Mouse (Mus musculus) frontal cortex, postnatal 25 days (tissue): Measurements from ENCODE around the gene Ank3.

Experiments
- DNase-seq, 2 experiments: peaks; one replicate each; pipeline ENCODE4 v3.0.0; 2022; ENCODE audit warnings: low spot score in 2 of 2

The Ank3 gene

GRCm38 (mm10) chr10:69571972-69572371, 173.4 kb downstream of the Ank3 start:
- DNase-seq = no peak

DNA sequence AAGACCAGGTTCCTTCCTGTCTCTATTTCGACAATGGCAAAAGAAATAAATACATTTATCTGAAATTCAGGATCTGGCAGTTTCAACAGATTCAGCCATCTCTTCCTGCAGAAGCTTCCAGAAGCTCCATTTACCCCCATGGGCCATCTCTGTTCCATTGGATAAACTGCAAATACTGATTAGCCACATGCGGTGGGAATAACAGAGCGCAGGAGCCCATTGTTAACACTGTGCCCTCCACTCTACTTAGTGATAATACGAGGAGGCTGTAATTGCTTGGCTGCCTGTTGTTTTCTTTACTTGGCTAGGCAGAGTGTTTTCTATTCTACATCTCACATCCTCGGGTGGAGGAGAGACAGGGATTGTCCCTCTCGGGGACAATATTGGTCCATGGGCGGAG, 174.5 kb downstream of the Ank3 start:
- DNase-seq = no peak

GRCm38 (mm10) chr10:69573746-69574145, 175.2 kb downstream of the Ank3 start:
- no peak for DNase-seq

- DNase-seq = no peak
Measured at GRCm38 (mm10) chr10:69574190-69574663, 175.7 kb downstream of the Ank3 start.

GRCm38 (mm10) chr10:69574894-69575293, 176.3 kb downstream of the Ank3 start:
- DNase-seq = no peak

- no peak for DNase-seq
Measured at GRCm38 (mm10) chr10:69575451-69575850, 176.9 kb downstream of the Ank3 start.

- no peak for DNase-seq
Measured at GRCm38 (mm10) chr10:69576264-69576663, 177.7 kb downstream of the Ank3 start.

DNA sequence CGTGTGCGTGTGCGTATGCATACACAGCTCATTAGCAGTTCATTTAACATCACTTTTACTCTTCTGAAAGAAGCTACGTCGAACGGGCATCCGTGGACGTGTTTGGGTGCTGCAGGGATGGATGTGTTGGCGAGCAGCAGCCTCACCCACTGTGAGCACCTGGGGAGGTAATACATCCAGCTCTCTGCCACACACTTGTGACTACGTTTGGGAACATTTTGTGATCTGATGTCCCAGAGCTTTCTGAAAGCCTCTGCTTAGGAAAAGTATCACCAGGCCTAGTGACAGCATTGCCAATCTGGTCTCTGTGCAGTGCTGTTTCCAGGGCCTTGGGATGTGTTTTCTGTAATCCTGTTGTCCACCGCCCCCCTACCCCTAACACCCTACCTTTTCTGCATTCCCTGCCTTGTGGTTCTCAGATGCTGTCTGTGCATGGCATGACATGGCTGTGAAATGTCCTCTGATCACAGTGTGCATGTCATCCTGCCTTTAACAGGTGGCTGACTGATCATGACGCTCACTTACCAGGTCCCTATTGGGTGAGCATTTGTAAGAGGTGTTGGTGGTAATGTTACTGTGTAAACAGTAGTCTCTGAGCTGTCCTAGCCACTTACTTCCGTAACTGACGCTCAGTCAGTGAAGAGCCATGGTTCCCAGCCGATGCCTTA, 178.6 kb downstream of the Ank3 start:
- DNase-seq = no peak

DNA sequence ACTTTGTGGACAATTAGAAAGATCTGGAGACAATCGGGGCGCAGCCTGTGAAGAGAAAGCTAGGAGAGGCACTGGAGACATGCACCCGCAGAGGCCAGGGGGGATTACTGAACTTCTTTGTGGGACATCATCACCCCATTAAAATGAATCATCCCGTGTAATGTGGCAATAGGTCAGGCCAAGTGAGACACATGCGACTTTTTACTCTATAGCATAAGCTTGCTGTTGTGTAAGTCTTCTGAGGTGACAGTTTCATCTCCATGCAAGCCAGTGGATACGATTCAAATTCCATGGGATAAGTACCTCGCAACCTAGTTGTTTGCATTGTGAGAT, 179.1 kb downstream of the Ank3 start:
- DNase-seq = no peak

DNA sequence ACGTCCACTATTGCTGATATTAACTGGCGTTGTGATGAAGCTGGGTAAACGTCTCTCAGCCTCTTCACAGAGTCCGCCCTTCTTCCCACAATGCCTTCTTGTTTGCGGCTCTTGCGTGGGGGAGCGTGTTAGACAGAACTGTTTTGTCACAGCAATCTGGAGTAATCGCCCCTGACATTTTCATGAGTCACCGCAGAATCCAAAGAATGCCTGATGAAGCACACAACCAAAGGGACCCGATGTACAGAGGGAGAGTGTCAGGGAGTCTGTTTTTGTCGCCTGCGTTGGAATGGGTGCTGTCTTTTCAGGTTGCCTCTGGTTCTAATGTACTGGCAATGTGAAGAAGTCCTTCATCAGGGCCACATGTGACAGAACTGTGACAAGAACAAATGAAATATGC, 181.0 kb downstream of the Ank3 start:
- peak in 1 of 2 experiments; percentile 47 for DNase-seq

GRCm38 (mm10) chr10:69581525-69581924, 183.0 kb downstream of the Ank3 start:
- DNase-seq = no peak

GRCm38 (mm10) chr10:69583874-69584481, 185.4 kb downstream of the Ank3 start:
- DNase-seq = no peak

DNA sequence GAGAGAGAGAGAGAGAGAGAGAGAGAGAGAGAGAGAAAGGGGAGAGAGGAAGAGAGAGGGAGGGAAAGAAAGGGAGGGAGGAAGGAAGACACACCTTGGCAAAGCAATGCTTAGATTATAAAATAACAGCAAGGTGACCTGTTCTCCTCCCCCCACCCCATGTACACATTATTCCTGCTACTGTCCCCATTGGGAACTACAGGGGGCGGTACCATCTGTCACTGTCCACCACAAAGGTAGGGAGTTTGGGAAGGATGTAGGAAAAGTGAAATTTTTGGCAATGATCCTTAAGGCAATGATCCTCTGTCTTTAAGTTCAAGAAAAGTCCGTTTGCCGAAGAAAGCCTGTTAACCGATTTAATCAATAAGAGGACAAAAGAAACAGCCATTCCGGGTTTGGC, 186.0 kb downstream of the Ank3 start:
- no peak for DNase-seq

- DNase-seq = no peak
Measured at GRCm38 (mm10) chr10:69585271-69585670, 186.7 kb downstream of the Ank3 start.

GRCm38 (mm10) chr10:69594186-69595131, 195.9 kb downstream of the Ank3 start:
- DNase-seq = no peak

DNA sequence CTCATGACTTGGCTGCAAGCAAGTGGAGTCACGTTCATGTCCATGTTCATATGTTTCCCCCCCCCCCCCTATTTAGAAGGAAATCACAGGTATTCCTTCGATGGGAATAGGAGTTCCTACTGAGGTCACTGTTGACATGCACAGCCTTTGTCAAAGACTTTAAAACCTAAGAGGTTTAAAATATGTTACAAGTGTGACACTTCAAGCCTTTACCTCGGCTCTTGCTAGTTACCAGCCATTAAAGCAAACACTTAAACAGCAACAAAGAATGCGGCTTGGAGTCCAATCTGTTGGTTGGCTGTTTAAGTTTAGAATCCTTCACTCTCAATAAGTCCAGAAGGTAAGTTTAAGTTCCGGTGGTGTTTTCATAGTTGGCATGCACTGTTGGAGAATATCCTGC, 196.9 kb downstream of the Ank3 start:
- no peak for DNase-seq

DNA sequence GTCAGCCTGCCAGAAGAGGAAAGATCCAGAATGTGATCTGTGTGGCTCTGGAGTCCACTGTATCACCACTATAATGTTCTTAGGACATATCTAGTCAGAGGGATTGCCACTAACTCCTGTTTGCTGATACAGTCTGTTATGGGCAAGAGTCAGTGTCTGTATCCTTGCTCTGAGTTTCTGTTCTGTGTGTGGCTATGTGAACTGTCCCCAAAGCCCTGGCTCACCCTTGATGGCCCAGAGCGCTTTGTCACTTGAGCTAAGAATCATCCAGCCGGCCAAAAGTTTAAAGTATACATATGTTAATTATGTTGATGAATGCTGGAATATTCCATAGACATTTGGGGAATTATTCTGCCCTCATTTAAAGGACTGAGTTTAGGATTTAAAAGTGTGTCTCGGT, 202.9 kb downstream of the Ank3 start:
- DNase-seq = no peak

DNA sequence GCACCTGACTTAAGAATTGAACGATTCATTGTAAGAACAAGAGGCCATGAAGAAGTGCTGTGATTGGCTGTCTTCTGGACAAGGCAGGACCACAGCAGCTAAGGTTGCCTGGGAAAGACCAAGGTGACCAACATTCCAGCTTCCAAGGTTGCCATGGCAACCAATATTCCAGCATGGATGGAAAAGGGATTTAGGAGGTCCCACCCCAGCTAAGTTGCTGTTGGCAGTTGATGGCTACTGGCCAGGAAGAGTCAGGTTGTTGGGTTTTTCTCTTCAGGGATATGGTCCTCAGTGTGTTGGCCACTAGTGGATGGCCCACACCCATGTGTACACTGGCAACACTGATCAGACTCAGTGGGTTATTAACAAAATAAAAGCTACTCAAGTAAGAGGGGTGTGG, 204.1 kb downstream of the Ank3 start:
- no peak for DNase-seq

DNA sequence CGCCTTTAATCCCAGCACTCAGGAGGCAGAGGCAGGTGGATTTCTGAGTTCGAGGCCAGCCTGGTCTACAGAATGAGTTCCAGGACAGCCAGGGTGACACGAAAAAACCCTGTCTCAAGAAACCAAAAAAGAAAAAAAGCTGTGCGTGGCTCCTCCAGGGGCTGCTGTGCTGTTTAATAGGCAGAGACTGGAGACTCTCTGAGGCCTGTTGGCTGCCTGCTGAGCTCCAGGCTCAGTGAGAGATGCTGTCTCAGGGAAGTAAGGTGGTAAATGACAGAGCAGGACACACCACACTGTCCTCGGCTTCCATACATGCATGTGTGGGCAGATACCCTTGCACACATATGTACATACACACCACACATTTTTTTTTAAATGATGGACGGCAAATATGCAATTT, 206.0 kb downstream of the Ank3 start:
- no peak for DNase-seq

DNA sequence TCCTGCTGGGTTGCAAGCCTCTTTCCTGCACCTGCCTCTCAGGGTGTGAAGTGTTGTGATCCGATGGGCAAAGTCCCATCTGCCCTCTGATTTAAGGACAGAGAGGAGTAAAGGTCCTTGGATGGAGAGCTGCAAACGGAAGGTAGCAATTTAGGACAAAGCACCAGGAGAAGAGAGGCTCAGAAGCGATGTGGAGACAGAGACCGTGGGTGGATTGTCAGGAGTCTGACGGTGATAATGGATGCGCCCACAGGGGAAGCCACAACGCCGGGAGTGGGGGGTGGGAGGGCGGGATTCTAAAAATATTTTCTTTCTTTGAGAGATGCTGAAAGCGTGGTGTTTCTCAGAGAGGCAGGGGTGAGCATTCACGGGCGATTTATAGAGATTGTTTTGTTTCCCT, 206.6 kb downstream of the Ank3 start:
- DNase-seq = no peak

- no peak for DNase-seq
Measured at GRCm38 (mm10) chr10:69607611-69608119, 209.1 kb downstream of the Ank3 start.

DNA sequence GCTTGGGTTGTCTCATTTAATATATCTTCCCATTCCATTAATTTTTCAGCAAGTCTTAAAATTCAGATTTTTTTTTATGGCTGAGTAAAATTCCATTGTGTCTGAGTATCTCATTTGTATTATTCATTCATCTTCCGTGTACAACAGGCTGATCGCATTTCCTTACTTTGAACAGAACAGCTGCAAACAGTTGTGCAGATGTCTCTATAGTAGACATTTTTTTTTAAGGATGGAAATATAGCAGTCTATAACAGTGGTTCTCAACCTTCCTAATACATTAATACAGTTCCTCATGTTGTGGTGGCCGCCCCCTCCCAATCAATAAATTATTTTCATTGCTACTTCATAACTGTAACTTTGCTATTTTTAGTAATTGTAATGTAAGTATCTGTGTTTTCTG, 212.7 kb downstream of the Ank3 start:
- no peak for DNase-seq
